Mouse (Mus musculus): ENCODE results near the gene Mfsd7a. TPM values are rescaled to one million over a fixed set of nuclear protein-coding genes. Genes with fewer than 3 reads are reported as not detected.

Gene Mfsd7a
- polyA plus RNA-seq, 1 experiment from 2014 or later: 0.08 TPM

DNA sequence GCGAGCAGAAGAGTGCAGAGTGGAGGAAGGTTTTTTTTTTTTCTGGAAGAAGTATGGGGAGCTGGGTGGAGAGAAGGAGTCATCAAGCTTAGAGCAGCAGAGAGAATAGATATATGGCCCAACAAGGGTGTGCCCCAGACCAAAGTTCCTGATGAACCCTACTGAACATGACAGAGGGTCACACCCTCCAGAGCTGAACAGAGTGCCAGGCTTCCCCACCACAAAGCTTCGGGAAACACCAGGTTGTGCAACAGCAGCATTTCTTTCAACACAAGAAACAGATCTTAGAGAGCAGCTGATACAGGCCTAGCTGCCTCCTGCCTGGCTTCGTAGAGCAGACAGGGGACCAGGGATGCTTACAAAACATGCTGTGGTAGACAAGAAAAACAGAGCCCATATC, 1.7 kb downstream of the Mfsd7a start:
- H3K9ac ChIP-seq: no peak overlapping the region
- ATAC-seq (ENCODE audit: low FRiP score) (no peak), DNase-seq (ENCODE audit: low spot score) (no peak)
- 89% methylated on average over 3 of the region's 3 CpGs for WGBS
- no peaks in the 10 kb centered on the region for H3K36me3 ChIP-seq (replicated peaks; ENCODE audit: control insufficient read depth, insufficient read depth)
- H3K4me2 ChIP-seq (replicated peaks): no peak overlapping the region
- no peak overlapping the region for H3K27ac ChIP-seq
- H3K4me1 ChIP-seq (replicated peaks; ENCODE audit: control insufficient read depth, insufficient read depth, low read length): no peaks in the 10 kb centered on the region
- no peak overlapping the region for H3K4me3 ChIP-seq (replicated peaks; ENCODE audit: low read length)
- H3K9me3 ChIP-seq (ENCODE audit: control insufficient read depth, low read length): no peaks in the 10 kb centered on the region
- peaks cover 12% of the 10 kb centered on the region; the same call in 1 of the 2 replicates for H3K27me3 ChIP-seq (ENCODE audit: control insufficient read depth, insufficient read depth, low read length)

DNA sequence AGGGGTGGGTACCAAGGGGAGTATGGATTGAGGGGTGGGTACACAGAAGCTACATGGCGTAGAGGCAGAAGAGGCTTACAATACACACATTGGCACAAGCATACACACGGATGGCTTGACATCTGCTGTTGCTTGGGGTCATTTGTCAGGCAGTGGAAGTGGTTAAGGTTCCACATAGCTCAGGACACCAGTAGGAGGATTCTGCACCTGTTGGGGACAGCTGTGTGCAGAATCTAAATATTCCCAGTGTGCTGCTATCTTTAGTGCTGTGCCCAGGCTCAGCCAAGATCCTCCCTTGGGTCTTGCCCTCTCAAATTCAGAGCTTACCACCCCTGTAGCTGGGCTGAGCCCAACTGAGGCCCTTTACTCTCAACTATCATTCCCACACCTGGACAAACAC, 12.6 kb downstream of the Mfsd7a start:
- ATAC-seq (ENCODE audit: low FRiP score): no peak
- H3K4me3 ChIP-seq (replicated peaks; ENCODE audit: low read length): no peak overlapping the region
- no peak for DNase-seq (ENCODE audit: low spot score)
- WGBS: 79% methylated on average over 2 of the region's 2 CpGs
- no peak overlapping the region for H3K4me2 ChIP-seq (replicated peaks)
- peaks cover 9% of the 10 kb centered on the region for H3K4me1 ChIP-seq (replicated peaks; ENCODE audit: control insufficient read depth, insufficient read depth, low read length)
- no peak overlapping the region for H3K27ac ChIP-seq
- no peaks in the 10 kb centered on the region for H3K27me3 ChIP-seq (ENCODE audit: control insufficient read depth, insufficient read depth, low read length)
- H3K36me3 ChIP-seq (replicated peaks; ENCODE audit: control insufficient read depth, insufficient read depth): peaks cover 12% of the 10 kb centered on the region
- H3K9ac ChIP-seq: no peak overlapping the region
- no peaks in the 10 kb centered on the region for H3K9me3 ChIP-seq (ENCODE audit: control insufficient read depth, low read length)

DNA sequence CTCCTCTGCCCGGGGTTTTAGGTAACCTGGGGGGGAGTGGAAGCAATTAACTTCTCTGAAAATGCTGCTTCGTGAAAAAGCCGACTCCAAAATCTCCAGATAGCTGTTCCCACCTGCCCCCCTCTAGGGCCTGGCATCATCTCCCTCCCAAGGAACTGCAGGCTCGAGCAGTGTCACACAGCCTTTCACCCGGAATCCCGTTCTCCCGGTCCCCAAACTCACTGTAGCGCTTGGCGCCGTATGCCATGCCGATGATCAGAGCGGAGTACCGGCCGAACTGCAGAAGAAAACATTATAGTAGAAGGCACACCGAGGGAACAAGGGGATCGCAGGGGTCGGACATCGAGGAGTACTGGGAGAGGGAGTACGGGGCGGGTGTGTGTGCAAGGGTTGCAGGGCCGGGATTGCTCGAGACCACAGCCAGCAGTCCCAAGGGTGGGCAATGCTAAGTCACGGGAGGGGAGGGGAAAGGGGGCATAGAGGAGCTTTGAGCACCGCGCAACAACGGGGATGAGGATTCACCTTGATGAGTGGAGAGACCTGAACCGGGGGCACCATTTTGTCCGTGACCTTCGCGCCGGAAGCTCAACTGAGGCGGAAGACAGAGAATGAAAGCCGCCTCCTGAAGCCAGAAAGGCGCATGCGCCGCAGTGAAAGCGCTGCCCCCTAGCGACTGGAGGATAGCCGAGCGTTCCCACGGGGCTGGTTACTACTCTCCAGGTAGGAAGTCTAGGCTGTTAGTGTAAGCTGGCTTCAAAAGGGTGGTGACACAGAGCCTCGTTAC, 14.7 kb downstream of the Mfsd7a start, which contains the start of gene Atp5k:
TSS of gene Atp5k (minus strand) at position 645 of the 784 bp plus-strand sequence.
- peak within 1 kb of the TSS; percentile 83 for H3K4me2 ChIP-seq (replicated peaks)
- no peaks in the 10 kb centered on the region for H3K9me3 ChIP-seq (ENCODE audit: control insufficient read depth, low read length)
- H3K4me1 ChIP-seq (replicated peaks; ENCODE audit: control insufficient read depth, insufficient read depth, low read length): peaks cover 9% of the 10 kb centered on the region
- ATAC-seq (ENCODE audit: low FRiP score) (peak; percentile 91), DNase-seq (ENCODE audit: low spot score) (peak; percentile 97)
- H3K4me3 ChIP-seq (replicated peaks; ENCODE audit: low read length): peak within 1 kb of the TSS; percentile 53
- WGBS: 1% methylated on average over 42 of the region's 42 CpGs
- H3K36me3 ChIP-seq (replicated peaks; ENCODE audit: control insufficient read depth, insufficient read depth): peaks cover 28% of the 10 kb centered on the region
- H3K9ac ChIP-seq: peak within 1 kb of the TSS; percentile 71
- no peaks in the 10 kb centered on the region for H3K27me3 ChIP-seq (ENCODE audit: control insufficient read depth, insufficient read depth, low read length)
- H3K27ac ChIP-seq: no peak within 1 kb of the TSS

DNA sequence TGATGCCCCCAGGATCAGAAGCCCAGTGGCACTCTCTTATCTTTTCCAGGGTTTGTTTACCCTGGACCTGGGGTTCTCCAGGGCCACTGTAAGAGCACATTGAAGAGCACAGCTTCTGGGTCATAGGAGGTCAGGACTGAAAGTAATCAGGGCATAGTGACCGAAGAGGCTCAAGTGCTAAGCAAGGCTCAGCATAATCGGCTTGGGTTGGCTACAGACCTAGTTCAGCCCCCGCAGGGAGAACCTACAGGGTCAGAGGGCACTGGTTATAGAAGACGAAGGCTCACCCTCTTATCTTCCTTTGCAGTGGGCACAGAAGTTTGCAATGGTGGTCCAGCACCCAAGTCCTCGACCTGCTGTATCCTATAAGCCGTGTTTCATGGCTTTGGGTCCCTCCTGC, 17.5 kb downstream of the Mfsd7a start:
- ATAC-seq (ENCODE audit: low FRiP score) (no peak), DNase-seq (ENCODE audit: low spot score) (no peak)
- no peak overlapping the region for H3K9ac ChIP-seq
- 96% methylated on average over 6 of the region's 6 CpGs for WGBS
- H3K36me3 ChIP-seq (replicated peaks; ENCODE audit: control insufficient read depth, insufficient read depth): peaks cover 28% of the 10 kb centered on the region
- no peak overlapping the region for H3K4me3 ChIP-seq (replicated peaks; ENCODE audit: low read length)
- no peak overlapping the region for H3K4me2 ChIP-seq (replicated peaks)
- no peaks in the 10 kb centered on the region for H3K9me3 ChIP-seq (ENCODE audit: control insufficient read depth, low read length)
- H3K27ac ChIP-seq: no peak overlapping the region
- no peaks in the 10 kb centered on the region for H3K27me3 ChIP-seq (ENCODE audit: control insufficient read depth, insufficient read depth, low read length)
- H3K4me1 ChIP-seq (replicated peaks; ENCODE audit: control insufficient read depth, insufficient read depth, low read length): peaks cover 9% of the 10 kb centered on the region

DNA sequence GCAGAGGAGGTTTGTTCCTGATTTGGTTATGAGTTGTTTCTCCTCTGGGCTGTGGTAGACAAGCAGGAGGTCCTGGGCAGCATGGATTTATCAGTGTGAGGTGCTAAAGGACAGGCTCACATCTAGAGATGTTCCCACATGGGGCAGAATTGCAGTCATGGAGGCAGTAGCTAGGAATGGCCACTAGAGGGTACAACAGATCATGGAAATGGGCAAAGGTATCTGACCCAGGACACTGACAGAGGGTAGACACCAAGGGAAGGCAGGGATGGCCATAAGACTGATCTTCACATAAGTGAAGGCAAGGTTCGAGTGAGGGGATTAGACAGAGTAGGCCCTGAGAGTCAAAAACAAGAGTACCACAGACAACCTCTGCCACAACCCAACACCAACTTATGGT, 21.5 kb downstream of the Mfsd7a start:
- DNase-seq (ENCODE audit: low spot score): peak; percentile 58
- WGBS: 65% methylated on average over 1 of the region's 1 CpGs
- Histone ChIP-seq H3K9me3 (ENCODE audit: control insufficient read depth, low read length) (no peaks in the 10 kb centered on the region), H3K4me1 (replicated peaks; ENCODE audit: control insufficient read depth, insufficient read depth, low read length) (no peaks in the 10 kb centered on the region), H3K4me2 (replicated peaks) (no peak overlapping the region), H3K9ac (no peak overlapping the region), H3K27ac (no peak overlapping the region), H3K4me3 (replicated peaks; ENCODE audit: low read length) (no peak overlapping the region), H3K27me3 (ENCODE audit: control insufficient read depth, insufficient read depth, low read length) (no peaks in the 10 kb centered on the region), H3K36me3 (replicated peaks; ENCODE audit: control insufficient read depth, insufficient read depth) (peaks cover 25% of the 10 kb centered on the region)
- no peak for ATAC-seq (ENCODE audit: low FRiP score)

DNA sequence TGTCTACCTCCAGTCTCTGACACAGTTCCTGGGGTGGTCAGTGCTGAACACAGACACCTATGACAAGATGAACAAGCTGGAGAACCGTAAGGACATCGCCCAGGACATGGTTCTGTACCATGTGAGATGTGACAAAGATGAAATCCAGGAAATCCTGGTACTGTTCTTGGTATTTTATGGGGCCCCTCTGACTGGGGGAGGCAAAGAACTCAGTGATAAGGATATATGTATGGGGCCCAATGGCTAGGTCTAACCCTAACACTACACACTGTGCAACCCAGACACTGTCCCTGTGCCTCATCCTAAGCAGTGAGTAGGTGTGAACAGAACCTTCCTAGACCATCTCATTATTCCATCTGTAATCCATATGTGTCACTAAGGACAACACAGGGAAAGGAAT, 25.3 kb downstream of the Mfsd7a start:
- ATAC-seq (ENCODE audit: low FRiP score) (no peak), DNase-seq (ENCODE audit: low spot score) (no peak)
- H3K9me3 ChIP-seq (ENCODE audit: control insufficient read depth, low read length): no peaks in the 10 kb centered on the region
- H3K27me3 ChIP-seq (ENCODE audit: control insufficient read depth, insufficient read depth, low read length): no peaks in the 10 kb centered on the region
- WGBS: 91% methylated on average over 2 of the region's 2 CpGs
- no peak overlapping the region for H3K9ac ChIP-seq
- H3K4me3 ChIP-seq (replicated peaks; ENCODE audit: low read length): no peak overlapping the region
- no peaks in the 10 kb centered on the region for H3K4me1 ChIP-seq (replicated peaks; ENCODE audit: control insufficient read depth, insufficient read depth, low read length)
- no peak overlapping the region for H3K4me2 ChIP-seq (replicated peaks)
- no peak overlapping the region for H3K27ac ChIP-seq
- no peaks in the 10 kb centered on the region for H3K36me3 ChIP-seq (replicated peaks; ENCODE audit: control insufficient read depth, insufficient read depth)

DNA sequence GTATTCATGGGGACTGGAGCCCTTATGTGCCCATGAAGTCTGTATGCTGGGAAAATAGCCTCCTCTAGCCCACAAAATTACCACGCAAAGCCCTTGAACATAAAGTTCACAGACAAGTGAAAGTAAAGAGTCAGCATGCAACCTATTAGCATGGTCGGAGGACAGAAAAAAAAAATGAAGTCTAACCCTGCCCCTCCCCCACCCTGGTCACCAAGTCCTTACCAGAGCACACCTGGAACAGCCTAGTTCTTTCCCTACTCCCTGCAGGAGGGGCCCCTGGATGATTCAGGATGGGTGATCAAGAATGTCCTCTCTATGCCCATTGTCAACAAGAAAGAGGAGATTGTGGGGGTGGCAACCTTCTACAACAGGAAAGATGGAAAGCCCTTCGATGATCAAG, 25.9 kb downstream of the Mfsd7a start:
- Histone ChIP-seq H3K27me3 (ENCODE audit: control insufficient read depth, insufficient read depth, low read length) (no peaks in the 10 kb centered on the region), H3K36me3 (replicated peaks; ENCODE audit: control insufficient read depth, insufficient read depth) (no peaks in the 10 kb centered on the region), H3K4me2 (replicated peaks) (no peak overlapping the region), H3K4me1 (replicated peaks; ENCODE audit: control insufficient read depth, insufficient read depth, low read length) (no peaks in the 10 kb centered on the region), H3K27ac (no peak overlapping the region), H3K9me3 (ENCODE audit: control insufficient read depth, low read length) (no peaks in the 10 kb centered on the region), H3K9ac (no peak overlapping the region), H3K4me3 (replicated peaks; ENCODE audit: low read length) (no peak overlapping the region)
- 88% methylated on average over 3 of the region's 3 CpGs for WGBS
- ATAC-seq (ENCODE audit: low FRiP score) (no peak), DNase-seq (ENCODE audit: low spot score) (no peak)

DNA sequence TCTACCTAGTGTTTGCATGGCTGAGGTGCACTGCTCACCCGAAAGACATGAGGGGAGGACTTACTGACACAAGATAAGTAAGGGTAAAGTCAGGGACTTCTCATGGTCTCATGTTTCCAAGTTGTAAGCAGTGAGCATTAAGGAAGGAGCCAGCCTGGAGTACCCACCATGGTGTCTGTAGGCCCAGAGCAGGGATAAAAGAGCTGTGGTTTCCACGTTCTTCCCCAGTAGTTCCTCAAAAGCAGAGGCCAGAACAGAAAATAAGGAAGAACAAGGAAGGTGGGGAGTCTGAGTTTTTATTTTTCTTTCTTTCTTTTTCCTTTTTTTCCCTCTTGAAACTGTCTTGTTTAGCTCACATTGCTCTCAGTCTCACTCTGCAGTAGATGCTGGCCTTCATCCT, 34.0 kb downstream of the Mfsd7a start:
- no peaks in the 10 kb centered on the region for H3K27me3 ChIP-seq (ENCODE audit: control insufficient read depth, insufficient read depth, low read length)
- H3K4me2 ChIP-seq (replicated peaks): no peak overlapping the region
- no peaks in the 10 kb centered on the region for H3K4me1 ChIP-seq (replicated peaks; ENCODE audit: control insufficient read depth, insufficient read depth, low read length)
- H3K27ac ChIP-seq: no peak overlapping the region
- ATAC-seq (ENCODE audit: low FRiP score): no peak
- H3K9me3 ChIP-seq (ENCODE audit: control insufficient read depth, low read length): no peaks in the 10 kb centered on the region
- H3K9ac ChIP-seq: no peak overlapping the region
- 81% methylated on average over 2 of the region's 2 CpGs for WGBS
- no peak overlapping the region for H3K4me3 ChIP-seq (replicated peaks; ENCODE audit: low read length)
- DNase-seq (ENCODE audit: low spot score): no peak
- H3K36me3 ChIP-seq (replicated peaks; ENCODE audit: control insufficient read depth, insufficient read depth): no peaks in the 10 kb centered on the region

DNA sequence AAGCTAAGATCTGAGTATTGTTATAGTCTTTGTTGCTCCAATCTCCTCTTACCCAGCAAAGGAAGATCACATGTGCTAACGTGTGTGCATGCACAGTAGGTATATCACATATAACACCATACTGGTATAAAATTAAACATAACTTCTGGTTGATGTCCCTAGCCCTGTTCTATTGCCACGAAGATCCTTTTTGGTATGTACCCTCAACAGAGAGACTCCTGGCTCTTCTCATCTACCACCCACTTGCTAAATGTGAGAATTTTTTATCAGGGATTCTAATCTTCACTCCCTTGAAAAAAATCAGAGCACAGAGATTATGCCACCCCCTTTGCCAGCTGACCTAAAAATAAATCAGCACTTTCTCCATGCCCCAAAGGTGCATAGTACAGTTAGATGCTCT, 41.7 kb downstream of the Mfsd7a start:
- ATAC-seq (ENCODE audit: low FRiP score) (no peak), DNase-seq (ENCODE audit: low spot score) (no peak)
- Histone ChIP-seq H3K27ac (no peak overlapping the region), H3K9ac (no peak overlapping the region), H3K4me3 (replicated peaks; ENCODE audit: low read length) (no peak overlapping the region), H3K9me3 (ENCODE audit: control insufficient read depth, low read length) (no peaks in the 10 kb centered on the region), H3K36me3 (replicated peaks; ENCODE audit: control insufficient read depth, insufficient read depth) (no peaks in the 10 kb centered on the region), H3K27me3 (ENCODE audit: control insufficient read depth, insufficient read depth, low read length) (no peaks in the 10 kb centered on the region), H3K4me1 (replicated peaks; ENCODE audit: control insufficient read depth, insufficient read depth, low read length) (no peaks in the 10 kb centered on the region), H3K4me2 (replicated peaks) (no peak overlapping the region)
- 77% methylated on average over 2 of the region's 2 CpGs for WGBS

DNA sequence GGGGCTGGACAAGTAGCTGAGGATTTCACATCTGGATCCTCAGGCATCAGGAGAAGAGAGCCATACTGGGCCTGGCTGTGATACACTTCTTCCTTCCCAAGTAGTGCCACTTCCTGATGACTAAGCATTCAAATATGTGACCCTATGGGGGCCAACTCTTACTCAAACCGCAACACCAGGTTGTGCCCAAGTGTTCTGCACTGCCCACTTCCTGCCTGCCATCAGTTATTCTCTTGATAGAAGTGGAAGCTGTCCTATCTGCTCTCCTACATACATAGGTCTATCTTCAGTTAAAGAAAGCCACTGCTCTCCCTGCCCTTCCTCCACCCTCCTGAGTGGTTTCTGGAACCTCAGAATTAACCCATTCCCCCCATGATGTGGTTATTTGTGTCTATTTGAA, 43.2 kb downstream of the Mfsd7a start:
- no peaks in the 10 kb centered on the region for H3K27me3 ChIP-seq (ENCODE audit: control insufficient read depth, insufficient read depth, low read length)
- no peaks in the 10 kb centered on the region for H3K36me3 ChIP-seq (replicated peaks; ENCODE audit: control insufficient read depth, insufficient read depth)
- H3K4me3 ChIP-seq (replicated peaks; ENCODE audit: low read length): no peak overlapping the region
- no peak overlapping the region for H3K27ac ChIP-seq
- no peaks in the 10 kb centered on the region for H3K9me3 ChIP-seq (ENCODE audit: control insufficient read depth, low read length)
- H3K4me1 ChIP-seq (replicated peaks; ENCODE audit: control insufficient read depth, insufficient read depth, low read length): no peaks in the 10 kb centered on the region
- DNase-seq (ENCODE audit: low spot score) (no peak), ATAC-seq (ENCODE audit: low FRiP score) (no peak)
- 55% methylated on average over 1 of the region's 1 CpGs for WGBS
- no peak overlapping the region for H3K9ac ChIP-seq
- H3K4me2 ChIP-seq (replicated peaks): no peak overlapping the region

All from hindbrain, embryonic 14.5 days (tissue).